Comparison of ENCODE assay signal across 8 mouse cellular contexts in genomic region chr16:31233541-31234339, GRCm38 (mm10). TPM values are rescaled to one million over a fixed set of nuclear protein-coding genes. Genes with fewer than 3 reads are reported as not detected.
DNase-seq lines count a peak whose midpoint lies in the region; ATAC-seq lines count a peak whose summit lies in the region.

No protein-coding gene starts in this region.

- no peak overlapping the region for H3K4me3 ChIP-seq in forebrain, embryonic 15.5 days
- peak overlapping the region; percentile 25 for H3K4me3 ChIP-seq in liver, embryonic 15.5 days (replicated peaks)
- no peak overlapping the region for H3K4me3 ChIP-seq in neural tube, embryonic 12.5 days

- H3K27ac ChIP-seq in forebrain, embryonic 15.5 days (replicated peaks): 0 out of 2 replicates have a peak overlapping the region, but pooled peaks have one; percentile 11
- H3K27ac ChIP-seq in liver, embryonic 15.5 days (replicated peaks): no peak overlapping the region
- H3K27ac ChIP-seq in neural tube, embryonic 12.5 days: no peak overlapping the region

- 30% methylated on average over 20 of the region's 20 CpGs for WGBS in forebrain, embryonic 15.5 days
- WGBS in liver, embryonic 15.5 days (ENCODE audit: insufficient replicate concordance): 7% methylated on average over 20 of the region's 20 CpGs
- 27% methylated on average over 20 of the region's 20 CpGs for WGBS in neural tube, embryonic 12.5 days

- H3K9me3 ChIP-seq in forebrain, embryonic 15.5 days: no peaks in the 10 kb centered on the region
- no peaks in the 10 kb centered on the region for H3K9me3 ChIP-seq in liver, embryonic 15.5 days (replicated peaks)
- H3K9me3 ChIP-seq in neural tube, embryonic 12.5 days: no peaks in the 10 kb centered on the region

- no peak overlapping the region for H3K9ac ChIP-seq in forebrain, embryonic 15.5 days (replicated peaks)
- H3K9ac ChIP-seq in liver, embryonic 15.5 days: no peak overlapping the region
- H3K9ac ChIP-seq in neural tube, embryonic 12.5 days: no peak overlapping the region

- peak overlapping the region; percentile 30 for H3K4me2 ChIP-seq in forebrain, embryonic 15.5 days (replicated peaks)
- peak overlapping the region; percentile 57 for H3K4me2 ChIP-seq in liver, embryonic 15.5 days
- H3K4me2 ChIP-seq in neural tube, embryonic 12.5 days (replicated peaks): peak overlapping the region; percentile 40

- intact Hi-C loops in heart, postnatal 10 days (cut with DNase I): no loop called here

- no peak for ATAC-seq in forebrain, embryonic 15.5 days (replicated peaks)
- no peak for ATAC-seq in liver, embryonic 15.5 days (ENCODE audit: insufficient read depth)
- ATAC-seq in neural tube, embryonic 12.5 days (ENCODE audit: low FRiP score, low read depth): no peak

- H3K4me1 ChIP-seq in forebrain, embryonic 15.5 days: peaks cover 13% of the 10 kb centered on the region
- H3K4me1 ChIP-seq in liver, embryonic 15.5 days (replicated peaks): peaks cover 8% of the 10 kb centered on the region
- peaks cover 13% of the 10 kb centered on the region; the same call in 1 of the 2 replicates for H3K4me1 ChIP-seq in neural tube, embryonic 12.5 days

- no peaks in the 10 kb centered on the region for H3K27me3 ChIP-seq in forebrain, embryonic 15.5 days
- H3K27me3 ChIP-seq in liver, embryonic 15.5 days: 0 out of 2 replicates have a peak, but pooled peaks cover 3% of the 10 kb centered on the region
- H3K27me3 ChIP-seq in neural tube, embryonic 12.5 days (replicated peaks): 0 out of 2 replicates have a peak, but pooled peaks cover 5% of the 10 kb centered on the region

- no peaks in the 10 kb centered on the region for H3K36me3 ChIP-seq in forebrain, embryonic 15.5 days
- no peaks in the 10 kb centered on the region for H3K36me3 ChIP-seq in liver, embryonic 15.5 days (replicated peaks)
- no peaks in the 10 kb centered on the region for H3K36me3 ChIP-seq in neural tube, embryonic 12.5 days

- peak; percentile 86 for DNase-seq in right cerebral cortex, adult 18-20 months
- DNase-seq in right cerebral cortex, postnatal 4 days: no peak
- DNase-seq in heart, postnatal 10 days: peak; percentile 83 to 87
- peak; percentile 80 to 81 for DNase-seq in kidney, postnatal 36 days
- DNase-seq in thymus, postnatal 0 days (ENCODE audit: low spot score): peak; percentile 13

RNA-seq across cellular contexts. Expression of gene Acap2, which starts 32.7 kb away (rescaled TPM):
- polyA plus RNA-seq in forebrain, embryonic 15.5 days (2015; fragmentation: Nextera tagmentation; extraction: Ambion mirVana): 14.0 and 14.3 TPM in 2 replicates
- total RNA-seq in heart, postnatal 10 days (2021): 10 to 100 TPM; 31.5 to 34.7 TPM
- polyA plus RNA-seq in liver, embryonic 15.5 days (2015; fragmentation: Nextera tagmentation; extraction: Ambion mirVana): 5.8 and 6.2 TPM in 2 replicates
- 18.1 and 18.4 TPM in 2 replicates for polyA plus RNA-seq in neural tube, embryonic 12.5 days (2016; fragmentation: Nextera tagmentation; extraction: Ambion mirVana)
- 15.2 and 16.2 TPM in 2 replicates for polyA plus RNA-seq in thymus, postnatal 0 days (2015; fragmentation: Nextera tagmentation; extraction: Ambion mirVana)

RNA-seq across cellular contexts. Expression of gene Ppp1r2, which starts 41.3 kb away (rescaled TPM):
- 84.3 and 89.5 TPM in 2 replicates for polyA plus RNA-seq in forebrain, embryonic 15.5 days (2015; fragmentation: Nextera tagmentation; extraction: Ambion mirVana)
- 100 to 1,000 TPM; 113 to 125 TPM for total RNA-seq in heart, postnatal 10 days (2021)
- 31.2 and 33.1 TPM in 2 replicates for polyA plus RNA-seq in liver, embryonic 15.5 days (2015; fragmentation: Nextera tagmentation; extraction: Ambion mirVana)
- polyA plus RNA-seq in neural tube, embryonic 12.5 days (2016; fragmentation: Nextera tagmentation; extraction: Ambion mirVana): 127 and 148 TPM in 2 replicates
- 83.2 and 86.9 TPM in 2 replicates for polyA plus RNA-seq in thymus, postnatal 0 days (2015; fragmentation: Nextera tagmentation; extraction: Ambion mirVana)
